Mouse (Mus musculus): ENCODE measurements around the gene Card6. TPM values are rescaled to one million over a fixed set of nuclear protein-coding genes. Genes with fewer than 3 reads are reported as not detected.
A peak's percentile ranks its signal among the peaks of the same experiment; 100 is the strongest.
"Not testable (repeated sequence)": the region's sequence is repeated elsewhere in the genome, so short reads cannot be mapped to it uniquely, and the experiment has no call there.

The Card6 gene
- polyA plus RNA-seq (2017; shearing (Covaris generic)) = 10 to 100 TPM; 47.4 to 53.6 TPM

GRCm38 (mm10) chr15:5107686-5108654, at the start of gene Card6:
Card6 (minus strand) TSS chr15:5108539.
- peak; percentile 90 for ATAC-seq

GRCm38 (mm10) chr15:5157386-5157785, 49.0 kb upstream of the Card6 start:
- no peak for ATAC-seq

- no peak for ATAC-seq
These were observed 48.0 kb upstream of the Card6 start for GRCm38 (mm10) chr15:5156355-5156754.

GRCm38 (mm10) chr15:5155093-5155492, 46.8 kb upstream of the Card6 start:
- no peak for ATAC-seq

GRCm38 (mm10) chr15:5154621-5155020, 46.3 kb upstream of the Card6 start:
- no peak for ATAC-seq

GRCm38 (mm10) chr15:5152171-5152570, 43.8 kb upstream of the Card6 start:
- ATAC-seq = no peak

GRCm38 (mm10) chr15:5149187-5149586, 40.8 kb upstream of the Card6 start:
- no peak for ATAC-seq

GRCm38 (mm10) chr15:5145196-5145945, 37.0 kb upstream of the Card6 start:
- no peak for ATAC-seq

- ATAC-seq = peak; percentile 44
These were observed 35.9 kb upstream of the Card6 start for GRCm38 (mm10) chr15:5144021-5144778.

GRCm38 (mm10) chr15:5143361-5144020, 35.2 kb upstream of the Card6 start, which contains the start of gene Prkaa1:
Prkaa1 (plus strand) TSS chr15:5143861.
- ATAC-seq = peak; percentile 68

- ATAC-seq = no peak
These were observed 34.4 kb upstream of the Card6 start for GRCm38 (mm10) chr15:5142714-5143113.

- no peak for ATAC-seq
These were observed 33.7 kb upstream of the Card6 start for GRCm38 (mm10) chr15:5142047-5142446.

GRCm38 (mm10) chr15:5140357-5140756, 32.0 kb upstream of the Card6 start:
- no peak for ATAC-seq

- ATAC-seq = no peak
These were observed 31.5 kb upstream of the Card6 start for GRCm38 (mm10) chr15:5139863-5140262.

GRCm38 (mm10) chr15:5139366-5139765, 31.0 kb upstream of the Card6 start:
- ATAC-seq = no peak

GRCm38 (mm10) chr15:5138021-5138856, 29.9 kb upstream of the Card6 start:
- no peak for ATAC-seq

- ATAC-seq = no peak
These were observed 26.7 kb upstream of the Card6 start for GRCm38 (mm10) chr15:5134945-5135483.

- no peak for ATAC-seq
These were observed 25.8 kb upstream of the Card6 start for GRCm38 (mm10) chr15:5134179-5134578.

GRCm38 (mm10) chr15:5133301-5133700, 25.0 kb upstream of the Card6 start:
- ATAC-seq = no peak

- ATAC-seq = not testable (repeated sequence)
These were observed 22.7 kb upstream of the Card6 start for GRCm38 (mm10) chr15:5130887-5131668.

All from CD4-positive, CD25-positive, alpha-beta regulatory T cell, adult 4 months (primary cell).